Mouse (Mus musculus) lung, adult 2 months (tissue): ENCODE measurements around the gene Cryba1. TPM values are rescaled to one million over a fixed set of nuclear protein-coding genes. Genes with fewer than 3 reads are reported as not detected.

Source experiments
- DNase-seq: peaks from one replicate; pipeline ENCODE4 v3.0.0; 2022
- H3K4me1 ChIP-seq: fragments of 200-500 bp; 2 replicates; pipeline ENCODE4 v1.6.1; 2011; ENCODE audit warnings: low read length; ENCODE audit not compliant: control insufficient read depth, insufficient read depth
- H3K4me3 ChIP-seq: fragments of 200-500 bp; replicated peaks from 2 replicates; pipeline ENCODE3; 2011; ENCODE audit warnings: low read depth, mild to moderate bottlenecking, control low read depth, low read length; ENCODE audit errors: extremely low read depth
- CTCF ChIP-seq: fragments of 200-500 bp; IDR thresholded peaks from 2 replicates; pipeline ENCODE4 v1.5.1; 2011; ENCODE audit warnings: mild to moderate bottlenecking, low read length, control low read depth; ENCODE audit not compliant: insufficient read depth
- POLR2A ChIP-seq: fragments of 200-500 bp; IDR thresholded peaks from 2 replicates; pipeline ENCODE4 v1.6.1; 2011; ENCODE audit warnings: low read depth, mild to moderate bottlenecking, control low read depth, low read length, borderline replicate concordance; ENCODE audit errors: extremely low read depth
- WGBS: fragments of 180-500 bp; shearing (Covaris S2); methylation state at CpG from one replicate; pipeline ENCODE4 v1.1.7; 2018; 5-methylcytosine and 5-hydroxymethylcytosine counted together
- polyA plus RNA-seq: library from polyadenylated mRNA; depleted of rRNA; stranded (reverse); fragments of >200 nt; gene quantifications from 2 replicates; pipeline ENCODE4 v1.2.3, GENCODE M21; 2012

Cryba1 gene
- polyA plus RNA-seq, 1 experiment: not detected

DNA sequence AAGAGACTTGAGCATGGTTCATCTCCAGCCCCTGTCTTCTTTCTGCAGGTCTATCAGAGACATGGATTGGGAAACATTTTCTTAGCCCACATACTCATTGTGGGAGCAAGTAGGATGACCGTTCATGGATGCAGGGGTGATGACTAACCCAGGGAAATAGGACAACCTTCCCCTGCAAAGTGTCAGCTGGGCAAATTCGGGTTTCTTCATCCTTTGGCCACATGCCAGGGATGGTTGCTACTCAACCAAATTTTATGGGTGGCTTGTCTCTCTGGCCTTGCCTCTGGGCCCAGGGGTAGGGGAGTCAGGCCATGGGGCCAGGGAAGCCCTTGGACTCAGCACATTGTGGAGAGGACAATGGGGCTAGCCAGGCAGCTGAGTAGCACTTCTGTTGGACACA, 3.5 kb upstream of the Cryba1 start:
- WGBS: 58% methylated on average over 2 of the region's 2 CpGs
- Histone ChIP-seq H3K4me1 (no peaks in the 10 kb centered on the region), H3K4me3 (no peak overlapping the region)
- TF ChIP-seq CTCF: no peak
- TF ChIP-seq POLR2A: no peak
- no peak for DNase-seq

DNA sequence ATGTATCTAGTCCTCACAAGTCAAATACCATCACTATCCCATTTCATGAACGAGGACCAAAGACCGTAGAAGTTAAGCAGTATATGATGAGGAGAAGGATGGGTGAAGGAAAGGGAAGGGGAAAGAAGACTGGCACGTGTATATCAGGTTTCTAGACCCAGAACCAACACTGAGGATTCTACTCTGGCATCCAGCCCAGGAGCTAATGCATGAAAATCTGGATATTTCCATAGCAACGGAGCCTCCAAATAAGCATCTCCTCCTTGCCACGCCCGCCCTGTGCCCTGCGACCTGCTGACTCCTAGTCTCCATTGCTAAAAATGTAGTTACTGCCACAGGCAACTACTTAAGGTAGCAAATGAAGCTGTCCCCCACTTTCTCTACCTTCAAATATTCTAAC, 317 bp downstream of the Cryba1 start:
- no peak for DNase-seq
- TF ChIP-seq CTCF (no peak), POLR2A (no peak)
- H3K4me3 ChIP-seq: no peak overlapping the region
- 82% methylated on average over 7 of the region's 7 CpGs for WGBS
- H3K4me1 ChIP-seq: no peaks in the 10 kb centered on the region

GRCm38 (mm10) chr11:77721389-77721788, 3.7 kb downstream of the Cryba1 start:
- no peak for DNase-seq
- WGBS: 88% methylated on average over 4 of the region's 4 CpGs
- H3K4me1 ChIP-seq: no peaks in the 10 kb centered on the region
- H3K4me3 ChIP-seq: no peak overlapping the region
- TF ChIP-seq POLR2A (no peak), CTCF (no peak)

DNA sequence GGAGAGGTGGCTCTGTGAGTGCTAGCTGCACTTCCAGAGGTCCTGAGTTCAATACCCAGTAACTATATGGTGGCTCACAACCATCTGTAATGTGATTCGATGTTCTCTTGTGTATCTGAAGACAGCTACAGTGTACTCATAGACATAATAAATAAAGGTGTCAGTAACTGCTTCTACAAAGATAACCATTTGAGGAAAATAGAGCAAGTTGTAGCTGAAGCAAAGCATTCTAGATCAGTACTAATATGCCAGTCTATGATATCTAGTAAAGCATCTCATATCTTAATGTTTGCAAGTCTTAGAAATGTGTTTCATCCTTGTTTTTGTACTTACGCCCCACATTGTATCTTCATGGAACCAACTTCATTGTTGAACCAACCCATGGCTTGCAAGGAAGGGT, 6.0 kb downstream of the Cryba1 start:
- TF ChIP-seq POLR2A (no peak), CTCF (no peak)
- no peak for DNase-seq
- Histone ChIP-seq H3K4me3 (no peak overlapping the region), H3K4me1 (no peaks in the 10 kb centered on the region)
- WGBS: 92% methylated on average over 2 of the region's 2 CpGs

DNA sequence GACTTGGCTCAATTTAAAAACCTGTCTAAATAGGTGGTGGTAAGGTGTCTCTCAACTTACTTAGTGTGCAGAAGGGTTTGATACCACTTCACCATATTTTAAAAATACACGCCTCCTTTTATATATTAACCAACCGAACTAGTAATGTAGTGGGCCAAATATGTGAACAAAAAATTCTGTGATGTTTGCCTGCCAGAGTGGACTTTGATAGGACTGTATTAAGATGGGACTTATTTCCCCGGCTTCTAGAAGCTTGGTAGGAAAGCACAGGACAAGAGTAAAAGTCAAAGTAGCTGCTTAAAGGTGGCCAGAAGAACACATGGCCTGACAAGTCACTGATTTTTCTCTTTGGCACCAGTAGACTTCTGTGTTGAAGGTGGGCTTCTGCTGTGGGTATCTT, 11.3 kb downstream of the Cryba1 start:
- TF ChIP-seq POLR2A: no peak
- DNase-seq: no peak
- peaks cover 3% of the 10 kb centered on the region; the same call in 1 of the 2 replicates for H3K4me1 ChIP-seq
- 81% methylated on average over 3 of the region's 3 CpGs for WGBS
- H3K4me3 ChIP-seq: no peak overlapping the region

DNA sequence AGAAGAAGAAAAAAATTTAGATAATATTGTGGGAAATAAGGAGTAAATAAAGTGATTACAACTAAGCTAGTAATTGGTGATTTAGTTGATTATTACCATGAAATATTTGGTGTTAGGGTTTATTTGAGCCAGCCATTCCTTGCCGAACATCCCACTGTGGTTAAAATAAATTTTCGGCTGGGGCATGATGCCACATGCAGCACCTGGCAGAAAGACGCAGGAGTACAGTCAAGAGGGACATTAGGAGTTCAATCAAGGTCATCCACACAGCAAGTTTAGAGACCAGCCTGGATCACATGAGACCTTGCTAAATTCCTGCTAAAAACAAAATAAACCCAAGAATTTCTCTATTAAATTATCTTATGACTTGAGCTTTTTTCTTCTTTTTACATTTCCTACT, 16.0 kb downstream of the Cryba1 start:
- H3K4me3 ChIP-seq: no peak overlapping the region
- no peak for DNase-seq
- WGBS: 52% methylated on average over 3 of the region's 3 CpGs
- peaks cover 3% of the 10 kb centered on the region; the same call in 1 of the 2 replicates for H3K4me1 ChIP-seq
- no peak for TF ChIP-seq POLR2A
- TF ChIP-seq CTCF: no peak

- Histone ChIP-seq H3K4me3 (no peak overlapping the region), H3K4me1 (peaks cover 3% of the 10 kb centered on the region; the same call in 1 of the 2 replicates)
- TF ChIP-seq CTCF (no peak), POLR2A (no peak)
- DNase-seq: no peak
- WGBS: 86% methylated on average over 3 of the region's 3 CpGs
These were observed 19.2 kb downstream of the Cryba1 start for GRCm38 (mm10) chr11:77705920-77706319.

GRCm38 (mm10) chr11:77697232-77697631, 27.9 kb downstream of the Cryba1 start:
- TF ChIP-seq POLR2A: no peak
- no peak for TF ChIP-seq CTCF
- no peak overlapping the region for H3K4me3 ChIP-seq
- WGBS: 20% methylated on average over 2 of the region's 2 CpGs
- no peak for DNase-seq
- H3K4me1 ChIP-seq: peaks cover 13% of the 10 kb centered on the region

DNA sequence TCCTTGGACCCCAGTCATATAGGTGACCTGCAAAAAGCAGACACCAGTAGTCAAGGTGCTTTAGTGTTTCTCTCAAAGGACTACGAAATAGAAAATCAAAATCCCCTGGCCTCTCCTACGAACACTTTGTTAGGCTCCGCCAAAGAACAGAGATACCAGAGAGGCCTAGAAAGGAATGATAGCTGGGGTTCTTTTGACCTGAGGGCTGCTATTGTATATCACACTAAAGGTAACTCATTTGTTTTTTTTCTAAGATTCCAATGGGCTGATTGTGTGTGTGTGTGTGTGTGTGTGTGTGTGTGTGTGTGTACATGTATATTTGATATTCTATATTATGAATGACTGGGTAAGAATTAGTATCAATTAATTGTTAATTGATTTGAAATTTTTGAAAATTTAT, 32.1 kb downstream of the Cryba1 start:
- no peak for DNase-seq
- 82% methylated on average over 3 of the region's 3 CpGs for WGBS
- peaks cover 19% of the 10 kb centered on the region for H3K4me1 ChIP-seq
- no peak overlapping the region for H3K4me3 ChIP-seq
- no peak for TF ChIP-seq POLR2A
- no peak for TF ChIP-seq CTCF

GRCm38 (mm10) chr11:77687541-77688131, 37.4 kb downstream of the Cryba1 start:
- Histone ChIP-seq H3K4me1 (peaks cover 9% of the 10 kb centered on the region), H3K4me3 (peak overlapping the region; percentile 98)
- TF ChIP-seq POLR2A (no peak), CTCF (no peak)
- peak; percentile 68 for DNase-seq
- 1% methylated on average over 38 of the region's 40 CpGs for WGBS
